Mouse (Mus musculus) mouse embryonic stem cell (cell line): ENCODE data around the gene Sema7a.

Experiments used
- in situ Hi-C, 2 experiments: fragments of 300-500 bp; cut with MboI; formaldehyde crosslinking; loops; 1 replicate in 1 of 2; 3 replicates in 1 of 2; pipeline ENCODE4 v1.14.3; 2019 to 2020; ENCODE audit warnings: low sequenced_read_pairs in 2 of 2, low pct_unique_long_range_greater_than_20kb in 1 of 2, mixed read lengths in 1 of 2; ENCODE audit not compliant: unreplicated experiment in 1 of 2

Gene Sema7a

DNA sequence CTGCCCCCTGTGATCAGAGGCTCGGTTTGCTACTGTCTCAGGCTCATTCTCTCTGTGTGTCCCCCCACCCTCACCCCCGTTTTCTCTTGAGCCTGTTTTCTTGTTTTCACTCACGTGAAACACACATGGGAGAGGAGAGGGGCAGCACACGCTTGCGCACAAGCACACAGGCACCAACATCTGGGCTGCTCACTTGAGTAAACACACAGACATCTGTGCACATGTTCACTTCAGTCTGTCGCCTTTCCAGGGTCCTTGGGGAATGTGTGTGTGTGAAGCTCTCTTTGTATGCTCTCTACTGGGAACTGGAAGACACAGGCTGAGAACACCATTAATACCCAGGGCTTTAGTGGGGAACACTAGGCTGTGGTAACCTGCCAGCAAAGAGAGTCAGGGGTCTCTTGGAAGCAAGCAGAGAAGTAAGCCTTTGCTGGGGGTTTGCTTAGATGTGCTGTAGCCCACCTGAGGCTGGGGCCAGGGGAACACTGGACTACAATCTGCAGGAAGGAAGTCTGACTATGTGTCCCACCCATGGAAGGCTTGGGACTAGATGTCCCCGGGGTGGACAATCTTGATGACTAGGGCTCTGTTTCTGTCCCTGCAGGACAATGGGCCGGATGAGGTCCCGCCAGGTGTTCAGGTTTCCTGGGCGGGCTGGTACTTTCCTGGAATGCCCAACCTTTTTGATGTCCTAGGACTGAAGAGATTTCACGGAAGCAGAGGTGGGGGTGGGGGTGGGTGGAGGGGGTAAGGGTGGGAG, 30.0 kb downstream of the Sema7a start:
- in situ Hi-C loops = no loop called here

DNA sequence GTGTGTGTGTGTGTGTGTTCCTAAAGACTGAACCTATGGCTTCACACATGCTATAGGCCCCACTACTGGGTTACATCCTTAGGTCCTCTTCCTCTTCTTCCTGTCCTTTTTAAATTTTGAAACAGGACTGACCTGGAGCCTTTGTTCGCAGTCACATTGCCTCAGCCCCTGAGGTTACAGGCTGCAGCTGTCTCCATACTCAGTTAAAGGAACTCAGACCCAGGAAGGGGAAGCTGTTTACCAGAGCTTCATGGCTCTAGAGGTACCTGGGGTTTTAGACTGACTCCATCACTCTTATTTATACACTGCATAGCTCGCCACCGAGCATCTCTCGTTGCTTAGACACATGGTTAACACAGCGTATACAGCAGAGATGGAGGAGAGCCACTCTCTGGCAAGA, 31.5 kb downstream of the Sema7a start:
- in situ Hi-C loops = no loop called here

DNA sequence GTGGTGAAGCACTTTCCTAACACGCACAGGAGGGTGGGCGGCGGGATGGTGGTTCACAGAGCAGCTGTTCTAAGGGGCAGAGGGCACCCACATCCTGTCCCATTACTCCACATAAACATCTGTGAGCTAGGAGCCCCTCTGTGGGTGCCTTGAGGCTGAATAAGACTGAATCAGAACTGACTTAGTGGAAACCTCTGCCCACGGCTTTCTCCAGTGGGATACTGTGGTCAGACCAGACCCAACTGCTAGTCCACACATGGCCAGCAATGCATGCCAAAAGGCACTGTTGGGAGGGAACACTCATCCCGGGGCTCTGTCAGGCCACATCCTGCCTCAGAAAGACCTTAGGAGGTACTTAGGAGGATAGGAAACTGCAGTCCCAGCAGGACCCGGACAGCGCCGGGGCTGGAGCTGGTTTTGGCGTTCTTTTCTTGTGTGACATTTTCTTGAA, 32.3 kb downstream of the Sema7a start:
- in situ Hi-C loops = no loop called here

DNA sequence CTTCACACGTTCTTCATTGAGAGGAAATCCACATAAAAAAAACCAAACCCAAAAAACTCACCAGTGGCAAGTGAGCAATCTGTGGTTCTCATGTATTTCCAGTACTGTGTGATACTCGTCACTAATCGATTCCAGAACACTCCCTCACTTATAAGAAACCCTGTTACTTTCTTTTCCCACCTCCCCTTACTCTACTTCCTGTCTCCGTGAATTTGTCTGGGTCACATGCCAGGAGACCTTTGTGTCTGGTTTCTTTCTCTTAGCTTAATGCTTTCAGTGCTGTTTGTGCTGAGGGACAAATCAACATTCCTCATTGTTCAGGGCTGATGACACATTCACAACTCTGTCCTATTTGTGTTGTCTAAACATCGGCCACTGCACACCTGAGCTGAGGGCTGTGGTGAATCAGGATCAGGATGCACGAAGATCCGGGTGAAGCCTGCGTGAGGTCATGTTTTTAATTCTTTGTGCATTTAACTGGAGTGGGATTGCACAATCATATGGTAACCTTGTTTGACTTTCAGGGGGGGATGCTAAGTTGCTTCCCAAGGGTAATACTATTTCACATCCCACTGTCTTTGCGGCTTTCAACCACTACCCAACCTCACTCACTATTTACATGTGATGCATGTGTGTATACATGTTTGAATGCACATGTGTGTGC, 33.0 kb downstream of the Sema7a start:
- in situ Hi-C loops = no loop called here

DNA sequence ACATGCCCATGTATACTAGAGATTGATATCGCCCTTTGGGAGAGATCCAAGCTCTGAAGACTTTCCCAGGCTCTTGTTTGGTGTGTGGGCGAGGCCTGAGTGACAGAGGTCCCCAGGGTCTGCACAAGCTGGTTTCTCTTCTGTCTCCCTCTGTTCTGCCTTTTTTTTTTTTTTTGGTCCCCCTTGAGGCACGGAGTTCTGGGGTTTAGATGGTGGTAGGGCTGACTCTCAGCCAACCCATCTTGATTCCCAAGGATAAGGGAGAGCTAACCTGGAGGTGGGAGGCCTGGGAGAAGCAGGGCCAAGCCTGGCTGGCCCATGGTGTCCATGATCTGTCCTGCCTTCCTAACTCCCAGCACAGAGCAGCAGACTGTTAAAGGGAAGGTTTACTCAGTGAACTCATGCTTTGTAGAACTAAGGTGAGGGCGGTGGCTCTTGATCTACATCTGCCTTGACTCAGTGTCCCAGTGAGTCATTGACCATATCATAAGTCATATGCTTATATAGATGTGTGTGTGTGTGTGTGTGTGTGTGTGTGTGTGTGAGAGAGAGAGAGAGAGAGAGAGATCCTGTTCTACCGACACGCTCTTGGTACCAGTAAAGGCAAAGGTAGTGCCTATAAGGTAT, 33.6 kb downstream of the Sema7a start:
- in situ Hi-C loops = no loop called here

DNA sequence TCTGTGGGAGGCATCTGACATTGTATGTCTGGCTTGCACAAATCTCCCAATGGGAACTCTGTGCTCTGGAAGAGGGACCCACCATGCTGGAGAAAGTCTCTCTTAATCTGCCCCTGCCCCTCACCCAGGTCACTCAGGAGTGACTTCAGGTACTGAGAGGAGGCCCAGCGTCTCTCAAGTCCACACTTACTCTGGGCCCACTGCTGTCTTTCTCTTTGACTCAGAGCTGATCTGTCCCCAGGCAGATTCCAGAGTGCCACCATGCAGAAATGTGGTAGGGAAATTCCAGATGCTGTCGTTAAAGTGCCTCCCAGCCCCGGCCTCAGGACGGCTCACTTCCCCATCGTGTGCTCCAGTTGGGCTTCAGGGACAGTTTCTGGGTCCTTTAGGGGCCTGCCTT, 34.3 kb downstream of the Sema7a start:
- in situ Hi-C loops = no loop called here

DNA sequence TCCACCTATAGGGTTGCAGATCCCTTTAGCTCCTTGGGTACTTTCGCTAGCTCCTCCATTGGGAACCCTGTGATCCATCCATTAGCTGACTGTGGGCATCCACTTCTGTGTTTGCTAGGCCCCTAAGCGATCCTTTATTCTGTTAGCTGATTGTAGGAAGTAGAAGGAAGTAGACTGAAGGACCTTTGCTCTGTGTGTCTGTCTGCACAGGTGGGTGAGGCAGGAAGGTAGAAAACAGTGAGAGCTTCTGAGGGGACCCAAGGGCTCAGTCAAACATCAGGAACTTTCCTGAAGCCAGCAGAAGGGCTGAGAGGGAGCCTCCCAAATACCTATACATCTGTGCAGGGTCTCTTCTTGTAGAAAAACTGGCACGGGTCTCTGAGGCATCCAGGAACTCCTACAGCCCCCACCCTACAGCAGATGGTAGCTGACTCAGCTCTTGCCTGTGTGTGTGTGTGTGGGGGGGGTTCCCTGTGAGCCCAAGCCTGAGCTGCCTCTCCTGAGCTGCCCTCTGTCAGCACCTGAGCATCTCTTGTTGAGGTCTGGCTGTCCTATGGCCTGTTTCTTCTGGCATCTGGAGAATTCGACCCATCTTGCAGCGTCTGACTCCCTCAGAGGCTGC, 35.4 kb downstream of the Sema7a start:
- in situ Hi-C loops = no loop called here

DNA sequence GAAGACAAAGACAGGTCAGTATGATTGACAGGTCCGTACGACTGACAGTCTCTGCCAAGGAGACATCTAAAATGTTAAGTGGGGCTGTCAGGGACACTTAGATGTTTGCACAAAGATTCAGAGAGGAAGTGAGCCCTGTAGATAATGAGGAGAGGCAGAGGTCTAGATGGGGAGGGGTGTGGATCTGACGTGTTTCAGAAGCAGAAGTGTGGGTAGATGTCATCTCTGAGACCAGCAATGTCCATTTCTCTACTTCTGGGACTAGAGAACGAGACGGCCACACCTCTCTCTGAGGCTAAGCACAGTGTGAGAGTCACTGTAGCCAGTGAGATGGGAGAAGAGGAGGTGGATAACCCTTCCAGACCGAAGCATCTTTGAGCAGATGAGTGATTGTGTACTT, 38.1 kb downstream of the Sema7a start:
- in situ Hi-C loops = no loop called here

DNA sequence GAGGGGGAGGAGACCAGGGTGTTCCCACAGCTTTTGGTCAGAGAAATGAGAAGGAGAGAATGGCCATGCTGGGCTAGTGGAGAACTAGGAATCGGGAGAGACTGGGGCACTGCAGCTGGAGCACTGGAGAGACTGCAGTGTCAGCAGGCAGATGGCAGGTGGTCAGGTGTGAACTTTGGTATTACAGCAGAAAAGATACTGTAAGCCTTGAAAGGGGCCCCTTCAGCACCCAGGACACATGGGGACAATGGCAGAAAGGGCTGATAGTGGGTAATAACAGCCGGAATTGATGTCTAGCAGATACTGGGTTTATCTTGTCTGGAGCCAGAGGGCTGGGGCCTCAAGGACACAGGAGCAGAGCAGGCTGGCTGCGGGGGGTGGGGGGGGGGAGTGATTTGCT, 38.9 kb downstream of the Sema7a start:
- in situ Hi-C loops = no loop called here

DNA sequence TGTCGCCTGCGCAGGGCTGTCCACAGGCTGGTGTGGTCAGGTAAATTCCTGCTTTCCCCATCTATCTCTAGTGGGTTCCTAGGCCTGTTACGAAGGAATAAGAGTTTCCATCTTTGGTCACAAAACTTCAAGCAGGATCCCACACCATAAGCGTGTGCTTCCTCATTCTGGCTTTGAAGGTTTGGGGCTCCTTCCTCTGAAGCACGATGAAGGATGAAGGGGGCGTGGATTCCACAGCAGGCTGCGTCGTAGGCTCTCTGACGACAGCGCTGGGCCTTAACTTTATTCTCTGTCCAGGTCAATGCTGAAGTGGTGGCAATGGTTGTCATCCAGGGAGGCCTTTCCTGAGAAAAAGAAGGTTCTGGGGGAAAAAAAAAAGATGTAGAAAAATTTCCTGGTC, 40.7 kb downstream of the Sema7a start:
- in situ Hi-C loops = no loop called here

DNA sequence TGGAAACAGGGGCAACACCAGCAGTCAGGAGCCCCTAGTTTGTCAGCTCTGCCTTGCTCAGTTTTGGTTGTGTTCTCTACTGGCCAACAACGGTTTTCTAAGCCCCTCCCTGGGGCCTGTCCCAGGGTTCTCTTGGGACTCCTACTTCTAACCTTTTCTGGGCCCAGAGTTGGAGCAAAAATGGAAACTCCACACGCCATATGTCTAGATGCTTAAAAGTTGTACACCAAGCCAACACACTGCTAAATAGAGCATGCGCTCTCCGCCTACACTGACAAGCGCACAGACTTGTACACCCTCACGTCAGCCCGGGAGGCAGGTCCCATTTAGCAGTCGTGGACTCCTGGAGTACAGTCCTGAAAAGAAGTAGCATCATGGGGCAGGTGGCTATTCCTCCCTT, 45.4 kb downstream of the Sema7a start:
- in situ Hi-C loops = no loop called here

DNA sequence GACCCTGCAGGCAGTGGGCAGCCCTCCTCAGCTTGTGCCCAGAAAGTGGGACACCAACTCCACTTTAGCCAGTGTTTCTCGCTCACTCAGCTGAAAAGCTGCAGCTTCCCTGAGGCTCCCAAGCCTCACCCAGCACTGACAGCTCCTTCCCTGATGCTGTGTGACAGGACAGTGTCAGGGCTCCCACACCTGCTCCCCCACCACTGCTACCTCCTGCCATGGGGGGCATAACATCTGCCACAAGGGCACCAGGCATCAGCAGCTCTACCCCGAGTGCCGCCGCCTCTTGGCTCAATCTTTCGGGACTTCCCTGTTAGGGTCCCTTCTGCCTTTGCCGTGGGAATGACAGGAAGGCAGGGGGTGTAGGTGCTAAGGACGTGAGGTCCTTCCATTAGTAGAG, 46.4 kb downstream of the Sema7a start:
- in situ Hi-C loops = no loop called here

DNA sequence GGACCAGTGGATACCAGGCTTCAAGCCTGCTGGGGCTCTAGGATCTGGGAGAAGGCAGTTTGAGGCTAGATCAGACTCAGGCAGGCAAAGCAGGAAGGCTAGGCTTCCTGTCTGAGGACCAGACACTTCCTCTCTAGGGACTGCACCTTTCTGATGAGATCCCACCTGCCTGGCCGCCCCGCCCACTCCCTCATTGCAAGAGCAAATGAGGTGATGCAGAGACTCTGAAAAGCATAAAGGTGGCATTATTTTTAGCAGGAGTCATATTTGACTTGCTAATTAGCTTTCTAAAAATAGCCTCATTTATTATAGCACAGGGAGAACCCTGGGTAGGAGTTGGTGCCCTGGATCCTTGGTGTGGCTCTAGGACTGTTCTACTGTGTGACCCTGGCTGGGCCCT, 48.2 kb downstream of the Sema7a start:
- in situ Hi-C loops = no loop called here

DNA sequence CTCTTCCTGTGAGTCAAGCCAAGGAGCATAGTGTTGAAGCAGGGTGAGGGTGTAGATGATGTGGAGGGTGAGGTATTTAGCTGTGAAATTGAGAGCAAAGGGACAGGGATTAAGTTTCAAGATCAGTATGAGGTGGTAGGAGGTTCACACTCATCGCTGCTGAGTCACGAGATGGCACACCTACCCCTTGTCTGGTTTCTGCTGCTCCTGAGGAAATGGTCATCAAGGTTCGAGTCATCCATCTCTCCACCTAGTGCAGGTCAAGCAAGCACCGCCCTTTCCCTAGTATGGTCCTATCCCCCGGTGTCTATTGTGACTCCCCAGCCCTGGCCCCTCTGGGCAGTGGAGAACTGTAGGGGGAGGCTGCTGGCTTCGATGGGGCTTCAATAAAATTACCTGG, 49.4 kb downstream of the Sema7a start:
- in situ Hi-C loops = no loop called here

DNA sequence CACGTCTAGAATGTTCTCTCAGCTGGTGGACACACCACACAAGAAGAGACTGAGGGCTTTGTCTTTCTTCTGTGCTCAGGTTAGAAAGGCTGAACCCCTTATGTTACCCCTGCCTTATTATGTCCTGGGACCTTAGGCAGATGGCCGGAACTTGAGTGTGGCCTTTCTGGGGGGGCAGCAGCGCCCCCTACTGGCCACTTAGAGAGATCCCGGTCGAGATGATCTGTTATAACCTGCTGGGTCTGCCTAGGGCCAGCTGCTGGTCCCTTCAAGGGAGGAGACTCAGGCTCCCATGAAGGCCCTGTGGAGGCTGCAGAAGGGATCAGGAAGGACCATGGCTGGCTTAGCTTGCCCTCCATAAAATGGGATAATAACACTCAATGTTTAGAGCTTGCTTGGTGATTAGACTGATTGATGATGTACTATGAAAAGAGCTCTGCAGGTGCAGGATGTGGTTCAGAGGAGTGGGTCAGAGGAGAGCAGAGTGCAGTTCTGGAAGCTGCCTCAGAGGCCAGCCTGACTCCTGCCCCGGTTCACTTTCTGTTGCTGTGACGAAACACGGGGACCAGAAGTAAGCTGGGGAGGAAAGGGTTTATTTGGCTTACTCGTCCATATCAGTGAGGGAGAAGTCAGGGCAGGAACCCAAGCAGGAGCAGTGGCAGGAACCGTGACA, 50.7 kb downstream of the Sema7a start:
- in situ Hi-C loops = loop anchor here (5.0 to 10.0 kb wide), 2 partner anchors 53 to 126 kb away; no protein-coding TSS in a partner anchor

DNA sequence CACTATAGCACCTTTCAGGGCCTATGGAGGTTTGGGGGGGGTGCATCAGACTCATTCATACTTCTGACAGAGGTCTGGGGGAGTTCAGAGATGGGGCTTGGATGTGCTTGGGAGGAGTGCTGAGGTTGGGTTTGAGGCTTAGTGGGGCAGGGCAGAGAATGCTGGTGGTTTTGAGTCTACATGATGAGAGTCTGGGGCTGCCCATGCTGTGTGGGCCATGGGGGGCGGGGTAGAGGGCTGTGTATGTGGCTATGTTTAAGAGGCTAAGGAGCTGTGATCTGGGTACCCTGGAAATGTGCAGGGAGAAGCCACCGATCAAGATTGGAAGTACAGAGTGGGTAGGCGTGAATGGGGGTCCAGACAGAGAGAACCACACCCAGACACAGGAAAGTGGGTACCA, 52.1 kb downstream of the Sema7a start:
- in situ Hi-C loops = loop anchor here (5.0 to 10.0 kb wide), 2 partner anchors 55 to 127 kb away; no protein-coding TSS in a partner anchor

DNA sequence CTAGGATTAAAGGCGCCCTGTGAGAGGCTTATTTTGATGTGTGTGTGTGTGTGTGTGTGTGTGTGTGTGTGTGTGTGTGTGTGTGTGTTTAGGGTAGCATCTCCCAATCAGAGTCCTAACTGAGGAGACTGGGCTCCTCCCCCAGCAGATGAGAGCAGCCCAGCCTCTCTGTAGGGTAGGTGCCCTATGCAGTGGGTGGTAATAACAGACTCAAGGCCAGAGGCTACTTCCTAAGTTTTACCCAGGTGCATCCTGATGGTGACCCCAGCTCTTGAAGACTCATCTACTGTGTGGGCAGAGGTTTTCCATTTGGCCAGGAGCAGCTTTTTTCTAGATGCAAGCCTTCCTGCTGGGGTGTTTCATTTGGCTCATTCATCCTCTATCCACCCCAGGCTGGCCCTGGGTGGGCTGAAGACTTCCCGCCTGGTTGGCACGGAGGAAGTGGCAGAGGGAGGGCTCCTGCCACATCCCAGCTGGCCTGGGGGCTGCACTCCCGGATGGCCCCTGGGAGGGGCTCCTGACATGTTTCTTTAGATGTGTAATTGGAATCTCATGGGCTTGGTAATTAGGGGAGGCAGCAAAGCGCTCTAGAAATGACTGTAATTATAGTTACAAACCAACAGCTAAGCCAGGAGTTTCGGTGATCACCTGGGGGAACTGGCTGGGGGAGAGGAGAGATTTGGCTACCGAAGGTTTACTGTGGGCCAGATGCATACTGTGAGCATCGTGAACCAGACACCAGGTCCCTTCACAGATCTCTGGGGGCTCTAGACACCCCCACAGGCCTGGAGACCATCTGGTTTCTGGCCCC, 53.1 kb downstream of the Sema7a start:
- in situ Hi-C loops = loop anchor here (5.0 to 10.0 kb wide), 2 partner anchors 56 to 128 kb away; no protein-coding TSS in a partner anchor

DNA sequence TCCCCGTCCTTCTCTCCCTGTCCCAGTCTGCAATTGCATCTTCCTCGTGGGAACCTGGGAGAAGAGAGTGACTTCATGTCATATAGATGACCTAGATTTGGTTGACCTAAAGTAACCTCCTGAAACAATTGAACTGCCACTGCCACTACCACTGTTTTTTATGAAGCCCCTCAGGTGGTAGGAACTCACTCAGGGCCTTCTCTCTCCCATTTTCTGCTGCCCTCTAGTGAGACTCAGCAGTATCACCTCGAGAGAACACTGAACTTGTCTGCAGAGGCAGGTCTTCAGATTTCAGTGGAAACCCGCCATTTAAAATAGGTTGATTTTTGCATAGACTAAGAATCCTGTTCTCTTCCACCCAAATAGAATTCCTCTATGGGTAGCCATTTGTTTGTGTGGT, 55.4 kb downstream of the Sema7a start:
- in situ Hi-C loops = loop anchor here (5.0 to 10.0 kb wide), 3 partner anchors 53 to 133 kb away; partner anchors contain the start of gene Sema7a (in 1 of the 2)
